Mouse (Mus musculus) neural tube, embryonic 12.5 days (tissue): Measurements from ENCODE around the gene Rpl39l. TPM values are rescaled to one million over a fixed set of nuclear protein-coding genes. Genes with fewer than 3 reads are reported as not detected.
"Not testable (repeated sequence)": the region's sequence is repeated elsewhere in the genome, so short reads cannot be mapped to it uniquely, and the experiment has no call there.

Source experiments
- ATAC-seq: fragments of 200-750 bp; cut with Nextera tagmentation; 2 replicates; pipeline ENCODE4 v1.8.0; 2017; ENCODE audit warnings: low read depth, mild to moderate bottlenecking, moderate TSS enrichment, moderate library complexity; ENCODE audit not compliant: low FRiP score
- H3K27ac ChIP-seq: fragments of 300-500 bp; sonication (generic); 2 replicates; pipeline ENCODE4 v1.5.1; 2016
- H3K27me3 ChIP-seq: fragments of 300-500 bp; sonication (generic); replicated peaks from 2 replicates; pipeline ENCODE4 v1.6.1; 2016; ENCODE audit warnings: mild to moderate bottlenecking
- H3K36me3 ChIP-seq: fragments of 300-500 bp; sonication (generic); 2 replicates; pipeline ENCODE4 v1.6.1; 2016; ENCODE audit warnings: mild to moderate bottlenecking
- H3K4me1 ChIP-seq: fragments of 300-500 bp; sonication (generic); 2 replicates; pipeline ENCODE4 v1.6.1; 2016
- H3K4me2 ChIP-seq: fragments of 300-500 bp; sonication (generic); replicated peaks from 2 replicates; pipeline ENCODE4 v1.6.1; 2016; ENCODE audit warnings: mild to moderate bottlenecking
- H3K4me3 ChIP-seq: fragments of 300-500 bp; sonication (generic); 2 replicates; pipeline ENCODE4 v1.5.1; 2016
- H3K9ac ChIP-seq: fragments of 300-500 bp; sonication (generic); 2 replicates; pipeline ENCODE4 v1.6.1; 2016; ENCODE audit warnings: mild to moderate bottlenecking
- H3K9me3 ChIP-seq: fragments of 300-500 bp; sonication (generic); 2 replicates; pipeline ENCODE4 v1.6.1; 2016; ENCODE audit warnings: mild to moderate bottlenecking
- WGBS: fragments of 180-500 bp; shearing (Covaris S2); methylation state at CpG from one replicate; pipeline ENCODE4 v1.1.7; 2016; 5-methylcytosine and 5-hydroxymethylcytosine counted together
- polyA plus RNA-seq: library from polyadenylated mRNA; unstranded; fragments of >200 nt; fragmentation: Nextera tagmentation; extraction: Ambion mirVana; gene quantifications from 2 replicates; pipeline ENCODE4 v1.2.1, GENCODE M21; 2016

Gene Rpl39l
- not detected in 2 replicates for polyA plus RNA-seq

DNA sequence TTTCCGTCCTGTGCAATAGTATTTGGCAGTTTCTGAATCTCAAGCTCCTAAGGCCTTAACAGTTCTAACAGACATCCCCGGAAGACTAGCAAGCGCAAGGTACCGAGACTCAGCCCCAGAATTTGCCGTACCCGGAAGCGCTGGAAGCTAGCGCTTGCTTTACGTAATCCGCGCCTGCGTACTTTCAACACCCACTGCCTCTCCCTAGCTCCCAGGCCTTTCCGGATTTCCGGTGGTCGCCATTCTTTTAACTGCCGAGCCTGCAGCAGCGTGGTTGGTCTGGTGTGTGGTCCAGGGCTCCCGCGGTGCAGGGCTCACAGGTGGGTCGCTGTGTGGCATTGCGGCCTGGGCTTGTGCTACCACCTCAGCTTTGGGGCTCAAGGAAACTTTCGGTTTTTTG is at the start of gene Rpl39l:
Rpl39l (plus strand) TSS at position 222 of the 400 bp plus-strand sequence.
- ATAC-seq: no peak
- Histone ChIP-seq H3K36me3 (no peaks in the 10 kb centered on the region), H3K27ac (no peak within 1 kb of the TSS), H3K9me3 (peaks cover 2% of the 10 kb centered on the region; the same call in 1 of the 2 replicates), H3K27me3 (no peaks in the 10 kb centered on the region), H3K4me3 (no peak within 1 kb of the TSS), H3K4me2 (no peak within 1 kb of the TSS), H3K4me1 (no peaks in the 10 kb centered on the region), H3K9ac (no peak within 1 kb of the TSS)
- 87% methylated on average over 22 of the region's 22 CpGs for WGBS

DNA sequence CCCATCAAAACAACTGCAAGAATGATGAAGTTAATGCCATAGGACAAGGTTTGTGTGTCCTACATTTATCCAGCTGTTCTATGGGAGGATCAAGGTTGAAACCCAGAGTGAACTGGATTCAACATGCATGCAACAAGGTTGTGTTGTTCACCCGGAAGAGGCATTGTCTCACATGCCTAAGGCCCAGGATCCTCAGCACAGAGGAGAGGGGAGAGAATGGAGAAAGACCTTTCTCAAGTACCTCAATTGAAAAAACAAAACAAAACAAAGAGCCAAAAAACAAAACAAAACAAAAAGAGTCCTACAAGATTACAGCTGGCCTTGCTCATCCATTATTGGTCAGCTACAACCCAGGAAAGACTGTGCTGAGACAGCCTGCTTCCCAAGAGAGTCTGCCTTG is 42.4 kb upstream of the Rpl39l start:
- ATAC-seq: no peak
- no peak overlapping the region for H3K9ac ChIP-seq
- no peak overlapping the region for H3K4me2 ChIP-seq
- no peaks in the 10 kb centered on the region for H3K27me3 ChIP-seq
- no peak overlapping the region for H3K4me3 ChIP-seq
- no peak overlapping the region for H3K27ac ChIP-seq
- 93% methylated on average over 1 of the region's 1 CpGs for WGBS
- no peaks in the 10 kb centered on the region for H3K36me3 ChIP-seq
- H3K4me1 ChIP-seq: no peaks in the 10 kb centered on the region
- H3K9me3 ChIP-seq: 0 out of 2 replicates have a peak, but pooled peaks cover 3% of the 10 kb centered on the region

GRCm38 (mm10) chr16:10129052-10129911 is 40.7 kb upstream of the Rpl39l start:
- H3K27me3 ChIP-seq: no peaks in the 10 kb centered on the region

GRCm38 (mm10) chr16:10143166-10143565 is 26.9 kb upstream of the Rpl39l start:
- no peak for ATAC-seq
- Histone ChIP-seq H3K4me2 (no peak overlapping the region), H3K27ac (no peak overlapping the region), H3K4me1 (no peaks in the 10 kb centered on the region), H3K9me3 (no peaks in the 10 kb centered on the region), H3K27me3 (no peaks in the 10 kb centered on the region), H3K4me3 (no peak overlapping the region), H3K9ac (no peak overlapping the region), H3K36me3 (no peaks in the 10 kb centered on the region)
- 86% methylated on average over 2 of the region's 2 CpGs for WGBS

More at GRCm38 (mm10) chr16:10129052-10129911, 40.7 kb upstream of the Rpl39l start:
- Histone ChIP-seq H3K4me2 (no peak overlapping the region), H3K36me3 (no peaks in the 10 kb centered on the region), H3K9ac (no peak overlapping the region), H3K4me1 (no peaks in the 10 kb centered on the region), H3K27ac (no peak overlapping the region), H3K9me3 (no peaks in the 10 kb centered on the region), H3K4me3 (no peak overlapping the region)
- ATAC-seq: no peak
- 79% methylated on average over 2 of the region's 2 CpGs for WGBS

GRCm38 (mm10) chr16:10147401-10147800 is 22.6 kb upstream of the Rpl39l start:
- no peak overlapping the region for H3K27ac ChIP-seq
- no peaks in the 10 kb centered on the region for H3K36me3 ChIP-seq
- H3K9ac ChIP-seq: no peak overlapping the region
- H3K4me2 ChIP-seq: no peak overlapping the region
- H3K27me3 ChIP-seq: no peaks in the 10 kb centered on the region
- 97% methylated on average over 5 of the region's 5 CpGs for WGBS
- no peak for ATAC-seq
- no peaks in the 10 kb centered on the region for H3K9me3 ChIP-seq
- no peaks in the 10 kb centered on the region for H3K4me1 ChIP-seq
- no peak overlapping the region for H3K4me3 ChIP-seq

GRCm38 (mm10) chr16:10169123-10169905 is 712 bp upstream of the Rpl39l start:
- H3K9ac ChIP-seq: no peak overlapping the region
- no peak overlapping the region for H3K27ac ChIP-seq
- no peaks in the 10 kb centered on the region for H3K4me1 ChIP-seq
- 95% methylated on average over 8 of the region's 8 CpGs for WGBS
- H3K27me3 ChIP-seq: no peaks in the 10 kb centered on the region
- ATAC-seq: no peak
- peaks cover 3% of the 10 kb centered on the region; the same call in 1 of the 2 replicates for H3K9me3 ChIP-seq
- H3K4me2 ChIP-seq: no peak overlapping the region
- H3K36me3 ChIP-seq: no peaks in the 10 kb centered on the region
- no peak overlapping the region for H3K4me3 ChIP-seq

- no peak overlapping the region for H3K9ac ChIP-seq
- H3K27ac ChIP-seq: no peak overlapping the region
- no peaks in the 10 kb centered on the region for H3K27me3 ChIP-seq
- 87% methylated on average over 4 of the region's 4 CpGs for WGBS
- H3K4me3 ChIP-seq: no peak overlapping the region
- H3K9me3 ChIP-seq: no peaks in the 10 kb centered on the region
- ATAC-seq: no peak
- no peak overlapping the region for H3K4me2 ChIP-seq
- H3K4me1 ChIP-seq: no peaks in the 10 kb centered on the region
- no peaks in the 10 kb centered on the region for H3K36me3 ChIP-seq
Measured at GRCm38 (mm10) chr16:10171276-10171675, 1.2 kb downstream of the Rpl39l start.

GRCm38 (mm10) chr16:10172179-10172820 is 2.3 kb downstream of the Rpl39l start:
- no peak overlapping the region for H3K4me2 ChIP-seq
- no peaks in the 10 kb centered on the region for H3K4me1 ChIP-seq
- H3K9me3 ChIP-seq: 0 out of 2 replicates have a peak, but pooled peaks cover 4% of the 10 kb centered on the region
- no peak overlapping the region for H3K27ac ChIP-seq
- 90% methylated on average over 3 of the region's 3 CpGs for WGBS
- no peaks in the 10 kb centered on the region for H3K27me3 ChIP-seq
- ATAC-seq: no peak
- H3K4me3 ChIP-seq: no peak overlapping the region
- no peaks in the 10 kb centered on the region for H3K36me3 ChIP-seq
- no peak overlapping the region for H3K9ac ChIP-seq

DNA sequence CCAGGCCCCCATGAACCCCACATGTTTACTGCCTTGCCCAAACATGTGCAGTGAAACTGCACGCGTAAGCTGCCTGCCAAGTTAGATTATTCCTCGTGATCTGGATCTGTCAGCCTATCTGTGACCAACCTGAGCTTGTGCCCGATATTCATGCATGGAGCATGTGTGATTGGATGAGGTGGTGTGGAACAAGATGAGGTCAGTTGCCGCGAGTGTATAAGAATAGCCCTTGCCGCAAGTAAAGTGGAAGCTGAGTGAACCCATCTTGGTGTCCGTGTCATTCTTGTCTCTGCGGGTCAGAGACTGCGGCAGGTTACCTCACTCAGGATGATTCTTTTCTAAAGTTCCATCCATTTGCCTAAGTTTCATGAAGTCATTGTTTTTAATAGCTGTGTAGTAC is 17.4 kb downstream of the Rpl39l start:
- not testable (repeated sequence) for H3K36me3 ChIP-seq, H3K9ac ChIP-seq, H3K4me2 ChIP-seq, H3K4me3 ChIP-seq, H3K27me3 ChIP-seq, H3K4me1 ChIP-seq, H3K27ac ChIP-seq, ATAC-seq
- WGBS: 95% methylated on average over 10 of the region's 10 CpGs
- peaks cover 40% of the 10 kb centered on the region for H3K9me3 ChIP-seq

DNA sequence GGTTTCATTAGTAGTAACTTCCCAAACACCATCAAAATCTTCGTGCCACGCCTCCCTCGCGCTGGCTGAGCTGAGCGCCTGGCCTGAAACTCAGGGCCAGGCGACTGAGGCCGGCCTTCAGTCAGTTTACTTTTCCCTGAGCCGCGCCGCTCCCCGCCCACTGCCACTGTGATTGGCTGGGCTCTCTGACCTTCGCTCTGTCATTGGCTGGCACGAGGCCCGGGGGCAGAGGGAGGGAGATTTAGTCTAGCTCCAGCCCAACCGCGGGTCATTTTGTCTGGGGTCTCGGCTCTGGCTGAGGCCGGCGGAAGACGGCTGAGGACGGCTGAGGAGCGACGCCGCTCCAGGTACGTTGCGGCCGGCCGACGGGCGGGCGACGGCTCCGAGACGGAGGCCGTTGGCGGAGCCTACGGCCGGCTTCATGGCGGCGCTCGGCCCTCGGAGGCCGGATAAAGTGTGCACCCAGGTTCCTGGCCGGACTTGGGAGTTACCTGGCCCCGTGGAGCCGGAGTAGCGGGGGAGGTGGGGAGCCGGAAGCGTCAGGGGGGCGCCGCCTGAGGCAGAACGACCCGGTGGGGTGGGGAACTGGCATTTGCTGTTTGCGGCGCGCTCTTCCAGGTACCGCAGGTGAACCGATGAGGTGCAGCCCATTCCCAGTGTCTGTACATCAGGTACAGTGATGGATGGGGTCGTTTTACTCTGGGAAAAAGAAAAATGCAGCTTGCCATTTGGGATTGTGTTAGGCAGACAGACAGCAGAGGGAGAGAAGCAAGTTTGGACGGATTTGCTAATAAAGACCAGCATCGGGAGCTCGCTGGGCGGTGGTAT is 22.9 kb downstream of the Rpl39l start, which contains the start of gene Atf7ip2:
Atf7ip2 (plus strand) TSS at position 34 of the 828 bp plus-strand sequence.
- under 1% methylated on average over 63 of the region's 63 CpGs for WGBS
- peak within 1 kb of the TSS; percentile 98 for H3K4me2 ChIP-seq
- H3K9ac ChIP-seq: peak within 1 kb of the TSS; percentile 54
- no peaks in the 10 kb centered on the region for H3K36me3 ChIP-seq
- peak within 1 kb of the TSS; percentile 53 for H3K4me3 ChIP-seq
- peak; percentile 100 for ATAC-seq
- H3K9me3 ChIP-seq: no peaks in the 10 kb centered on the region
- H3K4me1 ChIP-seq: peaks cover 7% of the 10 kb centered on the region; the same call in 1 of the 2 replicates
- 0 out of 2 replicates have a peak, but pooled peaks cover 3% of the 10 kb centered on the region for H3K27me3 ChIP-seq
- no peak within 1 kb of the TSS for H3K27ac ChIP-seq

- 91% methylated on average over 1 of the region's 1 CpGs for WGBS
- Histone ChIP-seq H3K27me3 (no peaks in the 10 kb centered on the region), H3K4me1 (no peaks in the 10 kb centered on the region), H3K4me2 (no peak overlapping the region), H3K4me3 (no peak overlapping the region), H3K27ac (no peak overlapping the region), H3K9ac (no peak overlapping the region), H3K9me3 (no peaks in the 10 kb centered on the region), H3K36me3 (no peaks in the 10 kb centered on the region)
- no peak for ATAC-seq
Measured at GRCm38 (mm10) chr16:10208777-10209176, 38.8 kb downstream of the Rpl39l start.
